Mouse (Mus musculus) limb, embryonic 14.5 days (tissue): ENCODE measurements around the gene Asf1b. TPM values are rescaled to one million over a fixed set of nuclear protein-coding genes. Genes with fewer than 3 reads are reported as not detected.
"Not testable (repeated sequence)": the region's sequence is repeated elsewhere in the genome, so short reads cannot be mapped to it uniquely, and the experiment has no call there.

Experiments
- ATAC-seq: fragments of 200-750 bp; cut with Nextera tagmentation; 2 replicates; pipeline ENCODE4 v1.8.0; 2017; ENCODE audit warnings: low read depth, moderate number of reproducible peaks, moderate TSS enrichment; ENCODE audit not compliant: low FRiP score
- DNase-seq: peaks from one replicate; pipeline ENCODE4 v3.0.0-alpha.2; 2015; ENCODE audit warnings: low spot score
- H3K27ac ChIP-seq: fragments of 300-500 bp; sonication (generic); replicated peaks from 2 replicates; pipeline ENCODE4 v1.5.1; 2014; ENCODE audit warnings: low read depth, mild to moderate bottlenecking, low read length, moderate library complexity, mixed read lengths
- H3K27me3 ChIP-seq: fragments of 300-500 bp; sonication (generic); 2 replicates; pipeline ENCODE4 v1.6.1; 2014; ENCODE audit warnings: low read length, mixed read lengths; ENCODE audit not compliant: control insufficient read depth, insufficient read depth
- H3K36me3 ChIP-seq: fragments of 300-500 bp; sonication (generic); 2 replicates; pipeline ENCODE4 v1.6.1; 2014; ENCODE audit warnings: mild to moderate bottlenecking, low read length, moderate library complexity, mixed read lengths; ENCODE audit not compliant: control insufficient read depth, insufficient read depth
- H3K4me1 ChIP-seq: fragments of 300-500 bp; sonication (generic); 2 replicates; pipeline ENCODE4 v1.6.1; 2014; ENCODE audit warnings: antibody characterized with exemption, low read length, mixed read lengths; ENCODE audit not compliant: control insufficient read depth, insufficient read depth
- H3K4me2 ChIP-seq: fragments of 300-500 bp; sonication (generic); replicated peaks from 2 replicates; pipeline ENCODE4 v1.6.1; 2014; ENCODE audit warnings: low read depth, mild to moderate bottlenecking, low read length, moderate library complexity; ENCODE audit not compliant: severe bottlenecking
- H3K4me3 ChIP-seq: fragments of 300-500 bp; sonication (generic); replicated peaks from 2 replicates; pipeline ENCODE4 v1.5.1; 2014; ENCODE audit warnings: low read length
- H3K9ac ChIP-seq: fragments of 300-500 bp; sonication (generic); 2 replicates; pipeline ENCODE4 v1.6.1; 2014; ENCODE audit warnings: mild to moderate bottlenecking, low read depth, low read length, moderate library complexity; ENCODE audit not compliant: severe bottlenecking
- H3K9me3 ChIP-seq: fragments of 300-500 bp; sonication (generic); 2 replicates; pipeline ENCODE4 v1.6.1; 2016; ENCODE audit warnings: low read length; ENCODE audit not compliant: control insufficient read depth
- POLR2A ChIP-seq: fragments of 200-500 bp; IDR thresholded peaks from 2 replicates; pipeline ENCODE4 v1.8.0; 2012; ENCODE audit warnings: inconsistent platforms, mild to moderate bottlenecking, moderate library complexity, borderline replicate concordance; ENCODE audit not compliant: insufficient read depth, insufficient read length; ENCODE audit errors: extremely low read depth
- WGBS: fragments of 180-500 bp; shearing (Covaris S2); extraction: QIAGEN DNeasy Blood & Tissue Kit; methylation state at CpG from one replicate; pipeline ENCODE4 v1.1.7; 2014; 5-methylcytosine and 5-hydroxymethylcytosine counted together
- polyA plus RNA-seq, 2 experiments: library from polyadenylated mRNA; depleted of rRNA in 1 of 2; stranded (reverse) in 1 of 2; unstranded in 1 of 2; fragments of >200 nt; fragmentation: Nextera tagmentation in 1 of 2; extraction: Ambion mirVana in 1 of 2; gene quantifications; 2 replicates each; pipeline versions ENCODE4 v1.2.1 to v1.2.3; 2012 to 2014

Gene Asf1b
- polyA plus RNA-seq, 2 experiments: 61.2 to 76.2 TPM

DNA sequence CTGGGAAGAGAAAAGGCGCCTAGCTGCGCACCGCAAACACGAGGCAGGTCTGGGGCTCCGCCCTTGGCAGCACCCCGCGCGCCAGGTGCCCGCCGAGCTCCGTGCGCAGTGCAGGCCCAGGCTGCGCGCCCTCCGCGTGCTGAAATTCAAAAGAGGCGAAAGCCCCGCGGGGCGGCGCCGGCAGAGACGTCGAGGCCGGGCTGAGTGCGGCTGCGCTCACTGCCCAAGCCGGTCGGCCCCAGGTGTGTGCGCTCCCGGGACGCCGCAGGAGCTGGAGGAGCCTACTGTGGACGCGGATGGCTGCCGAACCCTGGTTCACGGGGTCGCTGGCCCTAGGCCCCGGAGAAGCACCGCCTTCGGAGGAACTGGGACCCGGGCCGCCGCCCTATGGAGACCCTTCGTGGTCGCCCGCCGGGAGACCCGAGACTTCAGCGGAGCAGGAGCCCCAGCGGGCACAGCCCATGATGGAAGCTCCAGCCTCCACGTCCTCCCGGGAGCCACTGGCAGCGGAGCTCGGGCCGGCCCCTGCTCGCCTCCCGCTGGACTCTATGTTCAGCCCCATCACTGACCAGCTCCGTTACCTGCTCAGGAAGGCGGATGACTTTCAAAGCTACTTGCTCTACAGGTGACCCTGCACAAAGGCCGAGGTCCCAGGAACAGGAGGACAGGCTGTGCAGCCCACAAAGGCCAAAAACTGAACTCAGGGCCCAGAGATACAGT is 46.1 kb downstream of the Asf1b start, which contains the start of gene 1700067K01Rik:
Gene 1700067K01Rik (plus strand): TSS at position 222 of the 720 bp plus-strand sequence.
- peak within 1 kb of the TSS; percentile 34 for H3K4me2 ChIP-seq
- peak within 1 kb of the TSS; percentile 38 for H3K9ac ChIP-seq
- H3K27ac ChIP-seq: no peak within 1 kb of the TSS
- no peak for ATAC-seq
- peaks cover 28% of the 10 kb centered on the region for H3K36me3 ChIP-seq
- no peaks in the 10 kb centered on the region for H3K27me3 ChIP-seq
- WGBS: 28% methylated on average over 57 of the region's 61 CpGs
- H3K4me3 ChIP-seq: peak within 1 kb of the TSS; percentile 13; the same call in 1 of the 2 replicates
- H3K9me3 ChIP-seq: no peaks in the 10 kb centered on the region
- TF ChIP-seq POLR2A: no peak
- DNase-seq: no peak
- peaks cover 22% of the 10 kb centered on the region for H3K4me1 ChIP-seq

GRCm38 (mm10) chr8:84002957-84003611 is 47.8 kb downstream of the Asf1b start:
- H3K27me3 ChIP-seq: no peaks in the 10 kb centered on the region
- no peak overlapping the region for H3K27ac ChIP-seq
- H3K36me3 ChIP-seq: peaks cover 28% of the 10 kb centered on the region
- no peak overlapping the region for H3K9ac ChIP-seq
- ATAC-seq: no peak
- H3K4me2 ChIP-seq: no peak overlapping the region
- WGBS: 59% methylated on average over 12 of the region's 12 CpGs
- H3K4me1 ChIP-seq: peaks cover 22% of the 10 kb centered on the region
- TF ChIP-seq POLR2A: no peak
- DNase-seq: no peak
- H3K4me3 ChIP-seq: peak overlapping the region; percentile 63; the same call in 1 of the 2 replicates
- H3K9me3 ChIP-seq: no peaks in the 10 kb centered on the region

DNA sequence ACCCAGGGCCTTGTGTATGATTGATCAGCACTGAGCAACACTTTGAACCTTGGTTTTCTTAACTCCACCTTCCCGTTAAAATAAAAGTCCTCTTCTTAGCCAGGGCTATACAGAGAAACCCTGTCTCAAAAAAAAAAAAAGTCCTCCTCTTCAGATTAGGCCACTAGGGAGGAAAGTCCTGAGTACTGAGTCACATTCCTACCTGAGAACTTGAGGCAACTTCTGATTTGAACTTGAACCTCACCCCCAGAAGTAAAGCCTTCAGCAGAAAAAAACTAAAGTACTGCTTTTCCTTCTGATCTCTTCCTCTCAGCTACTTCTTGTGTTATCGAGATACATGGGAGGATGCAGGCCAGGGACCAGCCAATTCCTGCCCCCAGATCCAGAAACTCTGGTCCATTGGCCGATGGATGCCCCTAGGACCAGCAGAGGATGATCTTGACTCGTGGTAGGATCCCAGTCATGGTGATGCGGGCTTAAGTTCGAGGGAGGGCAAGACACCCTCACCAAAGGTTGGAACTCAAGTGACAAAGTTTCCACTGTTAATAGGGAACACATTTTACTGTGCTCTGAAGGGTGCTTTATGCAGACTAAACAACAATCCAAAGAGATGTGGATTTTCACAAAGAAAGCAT is 48.4 kb downstream of the Asf1b start:
- Histone ChIP-seq H3K4me1 (peaks cover 22% of the 10 kb centered on the region), H3K9ac (peak overlapping the region; percentile 69), H3K27me3 (no peaks in the 10 kb centered on the region), H3K36me3 (peaks cover 28% of the 10 kb centered on the region), H3K4me3 (peak overlapping the region; percentile 63), H3K4me2 (peak overlapping the region; percentile 92), H3K9me3 (no peaks in the 10 kb centered on the region), H3K27ac (no peak overlapping the region)
- DNase-seq (no peak), ATAC-seq (no peak)
- 68% methylated on average over 6 of the region's 6 CpGs for WGBS
- no peak for TF ChIP-seq POLR2A

DNA sequence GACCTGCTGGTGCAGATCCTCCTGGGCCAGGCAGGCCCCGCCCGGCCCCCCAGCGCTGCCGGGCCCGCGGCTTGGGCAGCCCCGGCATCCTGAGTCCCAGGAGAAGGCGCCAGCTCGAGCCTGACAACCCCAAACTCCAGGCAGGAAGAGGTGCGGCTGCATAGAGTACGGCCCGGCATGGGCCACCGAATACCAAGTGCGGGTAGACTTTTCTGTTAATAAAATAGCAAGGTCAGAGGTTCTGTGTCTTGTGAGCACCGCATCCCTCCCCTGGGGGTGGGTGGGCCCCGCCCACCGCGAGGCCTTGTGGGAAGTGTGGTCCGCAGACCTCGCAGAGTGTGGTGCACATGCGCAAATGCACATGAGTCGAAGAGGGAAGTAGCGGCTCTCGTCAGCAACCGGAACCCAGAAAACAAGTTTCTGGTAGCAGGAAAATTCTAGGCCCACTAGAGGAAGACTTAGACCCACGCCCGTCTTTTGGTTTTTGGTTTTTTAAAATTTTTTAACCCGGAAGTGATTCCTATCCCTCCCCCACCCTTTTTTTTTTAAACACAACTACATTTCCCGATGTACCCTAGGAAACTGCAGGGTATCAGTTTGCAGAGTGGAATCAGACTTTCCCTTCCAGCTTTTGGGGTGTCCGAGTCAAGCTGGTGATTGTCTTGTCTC is 49.4 kb downstream of the Asf1b start:
- DNase-seq: peak; percentile 94
- H3K27me3 ChIP-seq: no peaks in the 10 kb centered on the region
- H3K4me2 ChIP-seq: peak overlapping the region; percentile 92
- TF ChIP-seq POLR2A: 0 out of 2 replicates have a peak, but pooled peaks have one; percentile 6
- peak overlapping the region; percentile 83 for H3K27ac ChIP-seq
- peaks cover 21% of the 10 kb centered on the region for H3K36me3 ChIP-seq
- peak; percentile 86 for ATAC-seq
- peaks cover 15% of the 10 kb centered on the region for H3K4me1 ChIP-seq
- no peaks in the 10 kb centered on the region for H3K9me3 ChIP-seq
- peak overlapping the region; percentile 69 for H3K9ac ChIP-seq
- peak overlapping the region; percentile 63 for H3K4me3 ChIP-seq
- WGBS: 1% methylated on average over 30 of the region's 30 CpGs

GRCm38 (mm10) chr8:84005502-84005901 is 50.2 kb downstream of the Asf1b start:
- peaks cover 17% of the 10 kb centered on the region for H3K4me1 ChIP-seq
- H3K4me2 ChIP-seq, ATAC-seq, DNase-seq, H3K9ac ChIP-seq, H3K27me3 ChIP-seq, H3K27ac ChIP-seq, H3K9me3 ChIP-seq, H3K4me3 ChIP-seq: not testable (repeated sequence)
- H3K36me3 ChIP-seq: peaks cover 13% of the 10 kb centered on the region
- 91% methylated on average over 7 of the region's 7 CpGs for WGBS
